Mouse (Mus musculus) kidney, postnatal 25 days (tissue): ENCODE measurements at regions not wholly inside any gene's neighbourhood (a gene's known extent, or its start where the extent isn't known, plus 50 kb on each side); places are given as distances from the start of the nearest gene placed in this dataset.

Experiments
- DNase-seq, 2 experiments: peaks; one replicate each; pipeline ENCODE4 v3.0.0; 2021; ENCODE audit warnings: mixed read lengths in 2 of 2

DNA sequence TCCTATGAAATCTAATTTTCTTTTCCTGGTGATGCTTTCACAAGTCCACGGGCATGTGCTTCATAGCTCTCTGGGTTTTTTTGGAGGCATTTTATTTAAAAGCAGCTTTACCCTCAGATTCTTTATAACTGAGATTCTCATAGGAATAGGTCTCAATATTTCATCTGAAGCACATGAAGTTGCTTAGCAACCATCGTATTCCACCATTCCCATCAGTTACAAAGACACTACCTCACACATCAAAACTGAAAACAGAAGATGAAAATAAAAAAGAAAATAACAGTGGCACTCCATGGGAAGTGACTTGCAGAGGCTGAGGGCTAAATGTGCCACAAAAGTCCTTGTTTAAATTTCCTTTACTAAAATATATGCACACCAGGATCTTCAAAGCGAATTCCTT is 384.0 kb upstream of the 1700015G11Rik start:
- DNase-seq: no peak

DNA sequence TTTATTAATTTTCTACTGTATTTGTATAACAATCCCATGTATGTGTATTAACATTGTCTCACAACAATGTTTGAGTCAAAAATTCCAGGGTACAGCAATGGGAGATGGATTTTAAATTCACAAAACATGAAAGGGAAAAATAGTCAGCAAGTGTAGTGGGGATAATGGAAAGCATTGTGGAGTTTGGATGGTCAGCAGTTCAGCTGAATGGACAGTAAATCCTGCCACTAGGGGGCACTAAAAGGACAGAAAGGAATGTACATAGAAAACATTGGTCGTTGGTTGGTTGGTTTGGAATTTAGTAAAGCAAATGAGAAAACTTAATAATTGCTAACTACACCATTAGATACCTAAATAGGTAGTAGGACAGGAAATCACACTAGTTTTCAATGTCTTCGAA is 376.3 kb upstream of the 1700015G11Rik start:
- peak in 1 of 2 experiments; percentile 74 for DNase-seq
